Comparison of ENCODE assay signal across 30 mouse cellular contexts in genomic region chr1:88418943-88419342, GRCm38 (mm10). TPM values are rescaled to one million over a fixed set of nuclear protein-coding genes. Genes with fewer than 3 reads are reported as not detected.
DNase-seq lines count a peak whose midpoint lies in the region; ATAC-seq and TF ChIP-seq lines count a peak whose summit lies in the region.
"Had no signal": no experiment of that assay in that cellular context is flagged by ENCODE, and none has a peak within 500 bp of the region (broad histone marks: within the 10 kb centered on the region; RNA-seq: fewer than 3 reads in every experiment).

No protein-coding gene starts in this region.

- TF ChIP-seq CTCF in liver, postnatal 0 days (IDR thresholded peaks at IDR 0.05; ENCODE audit: low read depth) = no peak

- no peak overlapping the region for H3K4me2 ChIP-seq in liver, embryonic 12.5 days
- H3K4me2 ChIP-seq in liver, embryonic 11.5 days = no peak overlapping the region
- no peak overlapping the region for H3K4me2 ChIP-seq in liver, embryonic 13.5 days
- no peak overlapping the region for H3K4me2 ChIP-seq in liver, postnatal 0 days (ENCODE audit: low read depth, low read length)
- H3K4me2 ChIP-seq: embryonic facial prominence, embryonic 12.5 days; heart, embryonic 11.5 days; hindbrain, embryonic 12.5 days; limb, embryonic 13.5 days; lung, embryonic 14.5 days; neural tube, embryonic 15.5 days had no signal

- peak; percentile 35 for DNase-seq in kidney, adult 9 months
- DNase-seq in kidney, adult 18-20 months = no peak
- DNase-seq in liver, embryonic 11.5 days (ENCODE audit: low spot score) = no peak
- DNase-seq in liver, embryonic 13.5 days = no peak
- DNase-seq in liver, postnatal 0 days = peak; percentile 27
- no peak for DNase-seq in retina, embryonic 14.5 days (ENCODE audit: low spot score)
- no peak for DNase-seq in right cerebral cortex, postnatal 14 days
- DNase-seq: adrenal gland, postnatal 25 days; B cell, adult 2 months; cerebellum, adult 11-12 months; cerebellum, adult 9-11 months; embryo, embryonic 11 days; gastrocnemius, postnatal 25 days; heart, adult 11 months; heart, postnatal 14 days; lung, embryonic 14.5 days; lung, postnatal 14 days; midbrain, embryonic 14.5 days; right cerebral cortex, postnatal 4 days had no signal

- no peak overlapping the region for H3K4me3 ChIP-seq in liver, embryonic 12.5 days
- H3K4me3 ChIP-seq in liver, embryonic 11.5 days (ENCODE audit: low read depth, low read length) = no peak overlapping the region
- H3K4me3 ChIP-seq in liver, embryonic 13.5 days (replicated peaks) = no peak overlapping the region
- H3K4me3 ChIP-seq in liver, postnatal 0 days (ENCODE audit: low read depth, low read length) = no peak overlapping the region
- H3K4me3 ChIP-seq: embryonic facial prominence, embryonic 12.5 days; hindbrain, embryonic 12.5 days; layer of hippocampus, adult 2 months; left cerebral cortex, adult 2 months; limb, embryonic 13.5 days; neural tube, embryonic 15.5 days had no signal

- H3K27ac ChIP-seq in liver, embryonic 12.5 days = no peak overlapping the region
- H3K27ac ChIP-seq in liver, embryonic 11.5 days (ENCODE audit: low read depth, low read length) = no peak overlapping the region
- no peak overlapping the region for H3K27ac ChIP-seq in liver, embryonic 13.5 days
- H3K27ac ChIP-seq in liver, postnatal 0 days (ENCODE audit: low read depth) = peak overlapping the region; percentile 74; the same call in 1 of the 2 replicates
- H3K27ac ChIP-seq: embryonic facial prominence, embryonic 12.5 days; hindbrain, embryonic 12.5 days; hindbrain, postnatal 0 days; layer of hippocampus, adult 2 months; left cerebral cortex, adult 2 months; limb, embryonic 13.5 days; neural tube, embryonic 15.5 days had no signal

- no peaks in the 10 kb centered on the region for H3K27me3 ChIP-seq in liver, embryonic 12.5 days (replicated peaks)
- H3K27me3 ChIP-seq in liver, embryonic 11.5 days (replicated peaks; ENCODE audit: control insufficient read depth, insufficient read depth, low read length) = 0 out of 2 replicates have a peak, but pooled peaks cover 2% of the 10 kb centered on the region
- no peaks in the 10 kb centered on the region for H3K27me3 ChIP-seq in liver, embryonic 13.5 days
- no peaks in the 10 kb centered on the region for H3K27me3 ChIP-seq in liver, postnatal 0 days (ENCODE audit: insufficient read depth, low read length)
- H3K27me3 ChIP-seq: embryonic facial prominence, embryonic 12.5 days; hindbrain, embryonic 12.5 days; limb, embryonic 13.5 days; neural tube, embryonic 15.5 days had no signal

- H3K4me1 ChIP-seq in liver, embryonic 12.5 days = no peaks in the 10 kb centered on the region
- H3K4me1 ChIP-seq in liver, embryonic 11.5 days (replicated peaks; ENCODE audit: control insufficient read depth, insufficient read depth, low read length) = no peaks in the 10 kb centered on the region
- H3K4me1 ChIP-seq in liver, embryonic 13.5 days (replicated peaks) = peaks cover 4% of the 10 kb centered on the region; the same call in 1 of the 2 replicates
- peaks cover 3% of the 10 kb centered on the region for H3K4me1 ChIP-seq in liver, postnatal 0 days (ENCODE audit: insufficient read depth)
- H3K4me1 ChIP-seq: embryonic facial prominence, embryonic 12.5 days; hindbrain, embryonic 12.5 days; limb, embryonic 13.5 days; neural tube, embryonic 15.5 days had no signal

- H3K9ac ChIP-seq in liver, embryonic 12.5 days = no peak overlapping the region
- H3K9ac ChIP-seq in liver, embryonic 11.5 days (ENCODE audit: low read depth, low read length) = no peak overlapping the region
- no peak overlapping the region for H3K9ac ChIP-seq in liver, embryonic 13.5 days
- H3K9ac ChIP-seq in liver, postnatal 0 days (replicated peaks) = no peak overlapping the region
- H3K9ac ChIP-seq: embryonic facial prominence, embryonic 12.5 days; hindbrain, embryonic 12.5 days; limb, embryonic 13.5 days; lung, embryonic 14.5 days; neural tube, embryonic 15.5 days had no signal

- TF ChIP-seq EP300 in liver, postnatal 0 days (IDR thresholded peaks at IDR 0.05; ENCODE audit: low read depth) = no peak

- WGBS in liver, embryonic 12.5 days (ENCODE audit: insufficient replicate concordance) = 58% methylated on average over 2 of the region's 2 CpGs
- WGBS in liver, embryonic 11.5 days = 67% methylated on average over 2 of the region's 2 CpGs
- WGBS in liver, embryonic 13.5 days (ENCODE audit: insufficient replicate concordance) = 46% methylated on average over 2 of the region's 2 CpGs
- WGBS in liver, postnatal 0 days (ENCODE audit: insufficient replicate concordance) = 63% methylated on average over 2 of the region's 2 CpGs

- ATAC-seq in liver, embryonic 12.5 days = 0 out of 2 replicates have a peak, but pooled peaks have one; percentile 47
- ATAC-seq in liver, embryonic 11.5 days (replicated peaks; ENCODE audit: low FRiP score) = no peak
- ATAC-seq in liver, embryonic 13.5 days (ENCODE audit: low read depth) = peak; percentile 71
- peak; percentile 94 for ATAC-seq in liver, postnatal 0 days
- ATAC-seq: forebrain, embryonic 14.5 days; hindbrain, postnatal 0 days had no signal

- H3K9me3 ChIP-seq in liver, embryonic 12.5 days (replicated peaks) = no peaks in the 10 kb centered on the region
- no peaks in the 10 kb centered on the region for H3K9me3 ChIP-seq in liver, embryonic 11.5 days (ENCODE audit: control insufficient read depth, low read length)
- no peaks in the 10 kb centered on the region for H3K9me3 ChIP-seq in liver, embryonic 13.5 days (replicated peaks)
- no peaks in the 10 kb centered on the region for H3K9me3 ChIP-seq in liver, postnatal 0 days (ENCODE audit: low read length)
- H3K9me3 ChIP-seq: embryonic facial prominence, embryonic 12.5 days; hindbrain, embryonic 12.5 days; limb, embryonic 13.5 days; neural tube, embryonic 15.5 days had no signal

- no peaks in the 10 kb centered on the region for H3K36me3 ChIP-seq in liver, embryonic 12.5 days
- no peaks in the 10 kb centered on the region for H3K36me3 ChIP-seq in liver, embryonic 11.5 days (ENCODE audit: control insufficient read depth, insufficient read depth, low read length)
- H3K36me3 ChIP-seq in liver, embryonic 13.5 days = no peaks in the 10 kb centered on the region
- H3K36me3 ChIP-seq in liver, postnatal 0 days (replicated peaks; ENCODE audit: insufficient read depth, low read length) = peaks cover 4% of the 10 kb centered on the region; the same call in 1 of the 2 replicates
- H3K36me3 ChIP-seq: embryonic facial prominence, embryonic 12.5 days; hindbrain, embryonic 12.5 days; limb, embryonic 13.5 days; neural tube, embryonic 15.5 days had no signal

RNA-seq across cellular contexts. Expression of gene Spp2, which starts 12.2 kb away (rescaled TPM):
- 105 and 113 TPM in 2 replicates for polyA plus RNA-seq in liver, embryonic 12.5 days (2016; fragmentation: Nextera tagmentation; extraction: Ambion mirVana)
- polyA plus RNA-seq in liver, embryonic 11.5 days (2014; fragmentation: Nextera tagmentation; extraction: Ambion mirVana) = 78.7 and 82.3 TPM in 2 replicates
- polyA plus RNA-seq in liver, embryonic 13.5 days (2015; fragmentation: Nextera tagmentation; extraction: Ambion mirVana) = 176 and 187 TPM in 2 replicates
- polyA plus RNA-seq in liver, postnatal 0 days (2015; fragmentation: Nextera tagmentation; extraction: Ambion mirVana) = 738 and 756 TPM in 2 replicates
- polyA plus RNA-seq: embryonic facial prominence, embryonic 12.5 days; hindbrain, embryonic 12.5 days; limb, embryonic 13.5 days; neural tube, embryonic 15.5 days; testis, adult 2 months had no signal

Comparison
In these comparisons a context has a peak if more than half of its experiments do, and no peak if none do; other contexts are left out.
1. DNase-seq: peak in kidney, adult 9 months (single experiment) and liver, postnatal 0 days (single experiment); none in kidney, adult 18-20 months (single experiment), liver, embryonic 11.5 days (single experiment), liver, embryonic 13.5 days (single experiment), retina, embryonic 14.5 days (single experiment) and right cerebral cortex, postnatal 14 days (single experiment).